Mouse (Mus musculus) forebrain, embryonic 14.5 days (tissue): ENCODE data around the gene Aatf. TPM values are rescaled to one million over a fixed set of nuclear protein-coding genes. Genes with fewer than 3 reads are reported as not detected.

ENCODE experiments used
- ATAC-seq: fragments of 200-750 bp; cut with Nextera tagmentation; 2 replicates; pipeline ENCODE4 v1.8.0; 2017; ENCODE audit warnings: mild to moderate bottlenecking, moderate library complexity
- DNase-seq: peaks from one replicate; pipeline ENCODE4 v3.0.0-alpha.2; 2015; ENCODE audit warnings: low spot score
- H3K27ac ChIP-seq: fragments of 300-500 bp; sonication (generic); 2 replicates; pipeline ENCODE4 v1.5.1; 2014; ENCODE audit warnings: low read depth, mild to moderate bottlenecking, control low read depth, low read length, moderate library complexity
- H3K27me3 ChIP-seq: fragments of 300-500 bp; sonication (generic); replicated peaks from 2 replicates; pipeline ENCODE4 v1.6.1; 2014; ENCODE audit warnings: low read length, control low read depth, mixed read lengths; ENCODE audit not compliant: control insufficient read depth, insufficient read depth
- H3K36me3 ChIP-seq: fragments of 300-500 bp; sonication (generic); 2 replicates; pipeline ENCODE4 v1.6.1; 2014; ENCODE audit warnings: low read length, control low read depth; ENCODE audit not compliant: control insufficient read depth, insufficient read depth
- H3K4me1 ChIP-seq: fragments of 300-500 bp; sonication (generic); 2 replicates; pipeline ENCODE4 v1.6.1; 2014; ENCODE audit warnings: antibody characterized with exemption, low read length, control low read depth; ENCODE audit not compliant: control insufficient read depth, insufficient read depth
- H3K4me2 ChIP-seq: fragments of 300-500 bp; sonication (generic); 2 replicates; pipeline ENCODE4 v1.6.1; 2014; ENCODE audit warnings: mild to moderate bottlenecking, control low read depth, low read length
- H3K4me3 ChIP-seq: fragments of 300-500 bp; sonication (generic); 2 replicates; pipeline ENCODE4 v1.5.1; 2014; ENCODE audit warnings: low read depth, low read length, control low read depth
- H3K9ac ChIP-seq: fragments of 300-500 bp; sonication (generic); 2 replicates; pipeline ENCODE4 v1.6.1; 2014; ENCODE audit warnings: mild to moderate bottlenecking, low read length, control low read depth, moderate library complexity
- H3K9me3 ChIP-seq: fragments of 300-500 bp; sonication (generic); replicated peaks from 2 replicates; pipeline ENCODE4 v1.6.1; 2016; ENCODE audit warnings: low read length, control low read depth, mixed read lengths; ENCODE audit not compliant: control insufficient read depth
- WGBS: fragments of 180-500 bp; shearing (Covaris S2); extraction: QIAGEN DNeasy Blood & Tissue Kit; methylation state at CpG from one replicate; pipeline ENCODE4 v1.1.7; 2014; 5-methylcytosine and 5-hydroxymethylcytosine counted together
- polyA plus RNA-seq: library from polyadenylated mRNA; unstranded; fragments of >200 nt; fragmentation: Nextera tagmentation; extraction: Ambion mirVana; gene quantifications from 2 replicates; pipeline ENCODE4 v1.2.1, GENCODE M21; 2014

Gene Aatf
- polyA plus RNA-seq, 1 experiment from 2014 or later = 45.5 TPM

GRCm38 (mm10) chr11:84476641-84477040 is 36.7 kb downstream of the Aatf start:
- H3K36me3 ChIP-seq = peaks cover 4% of the 10 kb centered on the region; the same call in 1 of the 2 replicates
- no peak overlapping the region for H3K27ac ChIP-seq
- no peak for DNase-seq
- H3K9ac ChIP-seq = no peak overlapping the region
- WGBS = 96% methylated on average over 2 of the region's 2 CpGs
- H3K27me3 ChIP-seq = no peaks in the 10 kb centered on the region
- H3K4me3 ChIP-seq = no peak overlapping the region
- H3K4me2 ChIP-seq = no peak overlapping the region
- no peaks in the 10 kb centered on the region for H3K9me3 ChIP-seq
- peaks cover 11% of the 10 kb centered on the region for H3K4me1 ChIP-seq
- ATAC-seq = no peak

DNA sequence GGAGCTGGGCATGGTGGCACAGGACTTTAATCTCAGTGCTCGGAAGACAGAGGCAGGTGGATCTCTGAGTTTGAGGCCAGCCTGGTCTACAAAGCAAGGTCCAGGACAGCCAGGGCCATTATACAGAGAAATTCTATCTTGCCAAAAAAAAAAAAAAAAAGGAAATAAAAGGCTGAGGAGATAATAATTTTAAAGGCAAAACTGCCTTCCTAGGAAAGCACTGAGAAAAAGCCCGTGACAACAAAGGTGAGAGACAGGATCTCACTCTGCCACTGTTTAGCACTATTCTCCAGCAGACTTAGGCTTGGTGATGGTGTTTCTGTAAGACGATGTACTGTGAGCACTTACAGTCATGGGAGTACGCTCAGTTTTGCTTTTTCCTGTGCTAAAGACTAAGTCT is 37.3 kb downstream of the Aatf start:
- ATAC-seq (no peak), DNase-seq (no peak)
- Histone ChIP-seq H3K9ac (no peak overlapping the region), H3K27ac (no peak overlapping the region), H3K27me3 (no peaks in the 10 kb centered on the region), H3K36me3 (peaks cover 8% of the 10 kb centered on the region; the same call in 1 of the 2 replicates), H3K4me3 (no peak overlapping the region), H3K9me3 (no peaks in the 10 kb centered on the region), H3K4me1 (peaks cover 4% of the 10 kb centered on the region; the same call in 1 of the 2 replicates), H3K4me2 (no peak overlapping the region)
- WGBS = 95% methylated on average over 4 of the region's 4 CpGs

DNA sequence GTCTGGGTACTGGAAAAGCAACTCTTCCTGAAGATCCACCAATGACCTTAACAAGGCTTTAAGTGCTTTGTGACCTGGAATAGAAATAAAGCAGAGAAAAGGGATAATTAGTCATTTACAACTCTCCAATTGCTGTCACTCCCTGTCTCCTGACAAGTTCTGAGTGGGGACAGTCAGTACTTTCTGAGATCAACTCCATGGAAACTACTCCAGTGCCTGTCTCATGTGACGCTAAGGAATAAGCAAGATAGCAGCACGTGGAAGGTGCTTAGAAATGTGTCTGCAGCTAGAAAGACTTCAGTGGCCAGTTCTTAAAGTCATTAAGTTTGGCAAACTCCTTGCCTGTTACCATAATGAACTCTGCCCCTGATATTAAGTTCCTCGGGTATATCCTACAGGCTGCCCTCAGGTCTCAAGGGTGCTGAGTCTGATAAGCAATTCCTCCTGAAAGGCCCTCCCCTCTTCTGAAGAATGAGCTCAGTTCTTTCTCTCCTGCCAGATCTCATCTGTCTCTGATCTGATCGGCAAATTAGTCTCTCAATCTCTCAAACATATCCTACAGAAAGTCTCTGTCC is 40.1 kb downstream of the Aatf start:
- Histone ChIP-seq H3K36me3 (peaks cover 26% of the 10 kb centered on the region), H3K4me3 (no peak overlapping the region), H3K4me1 (no peaks in the 10 kb centered on the region), H3K27me3 (no peaks in the 10 kb centered on the region), H3K9ac (no peak overlapping the region), H3K4me2 (no peak overlapping the region), H3K9me3 (no peaks in the 10 kb centered on the region), H3K27ac (no peak overlapping the region)
- no peak for DNase-seq
- ATAC-seq = no peak
- 85% methylated on average over 4 of the region's 4 CpGs for WGBS

DNA sequence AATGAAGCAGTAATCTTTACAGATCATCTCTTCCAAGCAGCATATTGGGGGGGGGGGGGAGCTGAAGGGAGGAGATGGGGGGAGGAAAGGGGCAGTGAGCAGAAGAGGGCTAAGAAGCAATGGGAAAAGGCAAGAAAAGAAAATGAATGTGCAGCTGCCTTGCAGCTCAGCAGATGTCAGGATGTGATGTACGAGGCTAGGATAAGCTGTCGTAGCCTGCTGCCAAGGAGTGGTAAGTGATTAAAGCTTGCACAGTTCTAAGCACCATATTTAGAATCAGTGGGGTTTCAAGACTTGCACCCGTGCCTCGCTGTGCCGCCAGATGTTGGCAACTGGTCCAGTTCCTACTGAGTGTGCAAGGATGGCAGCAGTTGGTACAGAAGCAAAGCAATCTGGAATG is 48.8 kb downstream of the Aatf start:
- no peak overlapping the region for H3K4me2 ChIP-seq
- no peaks in the 10 kb centered on the region for H3K27me3 ChIP-seq
- H3K9ac ChIP-seq = no peak overlapping the region
- peaks cover 4% of the 10 kb centered on the region; the same call in 1 of the 2 replicates for H3K4me1 ChIP-seq
- 0 out of 2 replicates have a peak, but pooled peaks cover 4% of the 10 kb centered on the region for H3K36me3 ChIP-seq
- no peak overlapping the region for H3K4me3 ChIP-seq
- H3K9me3 ChIP-seq = no peaks in the 10 kb centered on the region
- peak; percentile 55 for DNase-seq
- peak; percentile 40; the same call in 1 of the 2 replicates for ATAC-seq
- peak overlapping the region; percentile 39; the same call in 1 of the 2 replicates for H3K27ac ChIP-seq
- 73% methylated on average over 5 of the region's 5 CpGs for WGBS

DNA sequence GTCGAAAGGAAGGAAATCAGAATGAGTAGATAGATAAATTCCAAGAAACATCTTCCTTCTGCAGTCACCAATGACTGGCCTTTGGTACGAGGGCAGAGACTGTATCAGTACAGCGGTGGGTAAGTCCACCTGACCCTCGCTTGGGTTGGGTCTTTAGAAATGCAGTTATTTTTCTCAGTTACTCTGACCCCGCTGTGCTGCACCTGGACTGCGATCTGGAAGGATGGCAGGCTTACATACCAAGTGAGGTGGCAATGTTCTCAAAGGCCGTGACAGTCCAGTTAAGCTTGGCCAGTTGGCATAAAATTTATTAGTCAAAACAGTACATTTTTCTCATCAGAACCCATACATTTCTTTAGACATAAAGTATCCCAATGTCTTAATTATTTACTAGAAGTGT is 59.4 kb downstream of the Aatf start:
- H3K27me3 ChIP-seq = no peaks in the 10 kb centered on the region
- H3K4me3 ChIP-seq = no peak overlapping the region
- DNase-seq (no peak), ATAC-seq (no peak)
- H3K9ac ChIP-seq = no peak overlapping the region
- H3K9me3 ChIP-seq = no peaks in the 10 kb centered on the region
- no peaks in the 10 kb centered on the region for H3K36me3 ChIP-seq
- no peak overlapping the region for H3K4me2 ChIP-seq
- H3K4me1 ChIP-seq = no peaks in the 10 kb centered on the region
- 93% methylated on average over 7 of the region's 7 CpGs for WGBS
- no peak overlapping the region for H3K27ac ChIP-seq

GRCm38 (mm10) chr11:84442554-84443331 is 70.6 kb downstream of the Aatf start:
- no peaks in the 10 kb centered on the region for H3K9me3 ChIP-seq
- no peaks in the 10 kb centered on the region for H3K4me1 ChIP-seq
- H3K27me3 ChIP-seq = no peaks in the 10 kb centered on the region
- H3K9ac ChIP-seq = no peak overlapping the region
- WGBS = 89% methylated on average over 4 of the region's 4 CpGs
- no peak overlapping the region for H3K4me3 ChIP-seq
- no peak overlapping the region for H3K27ac ChIP-seq
- DNase-seq = no peak
- ATAC-seq = no peak
- H3K4me2 ChIP-seq = no peak overlapping the region
- H3K36me3 ChIP-seq = peaks cover 11% of the 10 kb centered on the region; the same call in 1 of the 2 replicates

GRCm38 (mm10) chr11:84440402-84440801 is 72.9 kb downstream of the Aatf start:
- H3K9ac ChIP-seq = no peak overlapping the region
- no peaks in the 10 kb centered on the region for H3K9me3 ChIP-seq
- no peak overlapping the region for H3K4me2 ChIP-seq
- no peaks in the 10 kb centered on the region for H3K27me3 ChIP-seq
- DNase-seq = no peak
- H3K4me1 ChIP-seq = no peaks in the 10 kb centered on the region
- no peak for ATAC-seq
- no peak overlapping the region for H3K27ac ChIP-seq
- no peak overlapping the region for H3K4me3 ChIP-seq
- peaks cover 11% of the 10 kb centered on the region; the same call in 1 of the 2 replicates for H3K36me3 ChIP-seq
- WGBS = 85% methylated on average over 3 of the region's 3 CpGs

DNA sequence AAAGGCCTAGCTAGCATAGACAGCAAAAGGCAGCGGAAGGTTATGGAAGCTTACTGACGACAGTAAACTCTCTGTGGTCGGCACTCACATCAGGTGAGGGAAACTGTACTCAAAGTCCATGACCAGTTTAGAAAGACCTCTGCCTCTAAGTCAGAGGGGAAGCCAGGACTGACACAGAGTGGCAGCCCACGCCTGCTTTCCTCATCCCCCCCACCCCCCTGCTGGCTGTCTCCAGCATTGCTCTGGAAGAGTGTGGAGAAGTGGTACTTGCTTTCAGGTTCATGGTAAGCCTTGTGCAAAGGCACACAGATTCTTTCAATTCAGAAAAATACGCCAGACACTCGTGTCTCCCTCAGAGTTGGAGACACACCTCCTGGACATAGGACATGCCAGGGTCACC is 78.4 kb downstream of the Aatf start:
- Histone ChIP-seq H3K36me3 (0 out of 2 replicates have a peak, but pooled peaks cover 4% of the 10 kb centered on the region), H3K9ac (no peak overlapping the region), H3K4me1 (no peaks in the 10 kb centered on the region), H3K27me3 (no peaks in the 10 kb centered on the region), H3K4me3 (no peak overlapping the region), H3K27ac (no peak overlapping the region), H3K4me2 (no peak overlapping the region), H3K9me3 (no peaks in the 10 kb centered on the region)
- 67% methylated on average over 6 of the region's 6 CpGs for WGBS
- no peak for DNase-seq
- ATAC-seq = no peak

DNA sequence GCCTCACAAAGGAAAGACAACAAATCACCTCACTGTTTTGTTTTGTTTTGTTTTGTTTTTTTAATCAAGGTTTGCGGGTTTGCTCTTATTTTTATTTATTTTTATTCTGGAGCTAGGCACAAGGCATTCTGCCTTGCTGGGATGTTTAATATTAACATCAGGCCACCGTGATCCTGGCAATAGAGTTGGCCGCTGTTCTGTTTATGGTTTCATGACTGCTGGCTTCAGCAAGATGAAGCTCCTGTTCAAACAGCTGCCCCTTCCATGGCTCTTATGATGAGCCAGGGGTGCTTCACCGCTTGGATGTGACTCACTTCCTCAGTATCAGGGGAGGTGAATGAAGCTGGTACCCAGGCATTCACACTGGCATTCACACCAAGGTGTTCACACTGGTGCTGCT is 83.0 kb downstream of the Aatf start:
- Histone ChIP-seq H3K9ac (no peak overlapping the region), H3K4me1 (no peaks in the 10 kb centered on the region), H3K4me3 (no peak overlapping the region), H3K36me3 (0 out of 2 replicates have a peak, but pooled peaks cover 4% of the 10 kb centered on the region), H3K9me3 (no peaks in the 10 kb centered on the region), H3K4me2 (no peak overlapping the region), H3K27me3 (no peaks in the 10 kb centered on the region), H3K27ac (no peak overlapping the region)
- WGBS = 88% methylated on average over 4 of the region's 4 CpGs
- DNase-seq (no peak), ATAC-seq (no peak)
